Mouse (Mus musculus) ES-E14 (cell line): ENCODE measurements at regions not wholly inside any gene's neighbourhood (a gene's known extent, or its start where the extent isn't known, plus 50 kb on each side); places are given as distances from the start of the nearest gene placed in this dataset.

Experiments used
- HCFC1 ChIP-seq: IDR thresholded peaks from 2 replicates; pipeline ENCODE4 v1.6.1; 2012; ENCODE audit warnings: low read length, inconsistent platforms, borderline replicate concordance; ENCODE audit not compliant: insufficient read depth
- MAFK ChIP-seq: IDR thresholded peaks from 2 replicates; pipeline ENCODE4 v1.6.1; 2014; ENCODE audit warnings: mild to moderate bottlenecking, low read depth, low read length, inconsistent platforms; ENCODE audit not compliant: insufficient read depth
- ZC3H11A ChIP-seq: IDR thresholded peaks from 2 replicates; pipeline ENCODE4 v1.6.1; 2012; ENCODE audit warnings: low read depth, mild to moderate bottlenecking, inconsistent platforms, low read length, borderline replicate concordance
- ZNF384 ChIP-seq: IDR thresholded peaks from 2 replicates; pipeline ENCODE4 v1.6.1; 2012; ENCODE audit warnings: low read depth, low read length, inconsistent platforms

- TF ChIP-seq ZC3H11A (no peak), MAFK (no peak), ZNF384 (no peak), HCFC1 (no peak)
Observed at GRCm38 (mm10) chr4:9010381-9011128, 771.7 kb upstream of the Car8 start.
